Mouse (Mus musculus): ENCODE measurements at regions not wholly inside any gene's neighbourhood (a gene's known extent, or its start where the extent isn't known, plus 50 kb on each side); places are given as distances from the start of the nearest gene placed in this dataset.
A peak's percentile ranks its signal among the peaks of the same experiment; 100 is the strongest.

DNA sequence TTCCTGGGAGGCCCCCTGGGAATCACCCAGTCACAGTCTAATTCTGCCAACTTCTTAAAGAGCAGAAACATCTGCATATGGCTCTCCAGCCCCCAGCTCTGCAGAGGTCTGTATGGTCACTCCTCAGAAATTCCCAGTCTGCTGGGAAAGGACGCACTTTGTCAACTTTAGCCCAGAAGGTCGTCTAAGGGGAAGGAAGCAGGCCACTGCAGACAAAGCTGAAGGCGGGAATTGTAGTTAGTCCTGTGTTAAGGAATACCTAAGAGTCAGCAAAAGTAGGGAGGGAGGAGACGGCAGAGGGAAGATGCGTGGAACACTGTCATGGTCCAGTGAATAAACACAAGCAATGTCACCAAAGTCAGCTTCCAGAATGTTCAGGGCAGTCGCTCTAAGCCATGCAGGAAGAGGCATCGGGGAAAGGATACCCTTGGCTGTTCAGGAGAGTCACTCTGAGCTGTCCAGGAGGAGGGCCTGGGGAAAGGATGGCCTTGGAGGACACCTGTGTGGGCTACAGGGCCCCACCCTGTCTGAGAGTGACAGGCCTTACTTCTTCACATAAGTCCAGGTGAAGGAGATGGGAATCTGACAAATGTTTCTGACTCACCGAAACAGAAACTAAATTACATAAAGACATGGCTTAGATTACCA is 230.1 kb upstream of the Adgrl2 start:
- Histone ChIP-seq H3K36me3 (no peaks in the 10 kb centered on the region), H3K9ac (replicated peaks) (no peak overlapping the region), H3K4me3 (replicated peaks) (no peak overlapping the region), H3K9me3 (no peaks in the 10 kb centered on the region), H3K27ac (no peak overlapping the region), H3K27me3 (peaks cover 10% of the 10 kb centered on the region), H3K4me1 (replicated peaks) (peaks cover 15% of the 10 kb centered on the region), H3K4me2 (replicated peaks) (no peak overlapping the region)
- WGBS: 43% methylated on average over 8 of the region's 8 CpGs
- no peak for ATAC-seq

DNA sequence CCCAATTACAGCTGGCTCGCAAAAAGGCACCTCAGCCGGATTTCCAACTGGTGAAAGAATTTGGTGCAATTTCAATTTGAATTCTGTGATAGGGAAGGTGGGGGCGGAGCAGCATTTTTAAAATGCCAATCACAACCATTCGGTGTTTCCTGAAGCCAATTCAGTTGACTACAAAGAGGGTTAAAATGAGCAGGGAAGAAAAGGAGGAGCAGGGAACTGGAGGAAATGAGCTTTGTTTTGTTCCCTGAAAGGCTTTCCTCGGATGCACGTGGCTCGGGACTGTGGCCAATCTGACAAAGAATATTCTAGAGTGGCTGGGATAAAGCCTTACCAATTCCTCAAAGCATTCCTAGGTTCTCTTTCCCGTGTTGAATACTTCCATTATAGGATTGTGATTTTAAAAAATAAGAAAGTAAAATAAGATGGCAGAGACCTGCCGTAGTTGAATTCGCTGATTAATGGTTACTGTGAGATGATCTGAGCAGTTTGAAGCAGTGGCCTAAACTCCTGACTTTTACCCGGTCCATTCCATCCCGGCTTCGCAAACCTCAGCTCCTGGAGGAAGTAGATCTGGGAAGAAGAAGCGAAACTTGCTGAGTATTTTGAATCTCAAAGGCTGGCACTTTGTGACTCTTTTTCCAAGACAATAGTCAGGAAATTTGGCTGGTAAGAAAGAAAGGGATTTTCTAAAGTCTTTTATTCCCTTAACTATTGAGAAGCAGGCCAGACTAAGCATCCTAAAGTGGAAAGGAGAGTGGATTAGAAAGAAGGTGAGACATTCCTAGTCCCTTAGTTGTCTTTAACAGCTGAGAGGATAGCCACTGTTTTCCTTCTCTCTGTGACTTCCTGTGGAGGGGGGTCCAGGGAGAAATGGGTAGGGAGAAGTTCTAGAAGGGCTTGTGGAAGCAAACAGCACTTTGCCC is 229.3 kb upstream of the Adgrl2 start:
- H3K27ac ChIP-seq: no peak overlapping the region
- ATAC-seq: no peak
- no peak overlapping the region for H3K4me2 ChIP-seq (replicated peaks)
- no peak overlapping the region for H3K4me3 ChIP-seq (replicated peaks)
- no peaks in the 10 kb centered on the region for H3K36me3 ChIP-seq
- H3K27me3 ChIP-seq: peaks cover 10% of the 10 kb centered on the region
- 26% methylated on average over 14 of the region's 14 CpGs for WGBS
- H3K4me1 ChIP-seq (replicated peaks): peaks cover 15% of the 10 kb centered on the region
- H3K9ac ChIP-seq (replicated peaks): no peak overlapping the region
- H3K9me3 ChIP-seq: no peaks in the 10 kb centered on the region

DNA sequence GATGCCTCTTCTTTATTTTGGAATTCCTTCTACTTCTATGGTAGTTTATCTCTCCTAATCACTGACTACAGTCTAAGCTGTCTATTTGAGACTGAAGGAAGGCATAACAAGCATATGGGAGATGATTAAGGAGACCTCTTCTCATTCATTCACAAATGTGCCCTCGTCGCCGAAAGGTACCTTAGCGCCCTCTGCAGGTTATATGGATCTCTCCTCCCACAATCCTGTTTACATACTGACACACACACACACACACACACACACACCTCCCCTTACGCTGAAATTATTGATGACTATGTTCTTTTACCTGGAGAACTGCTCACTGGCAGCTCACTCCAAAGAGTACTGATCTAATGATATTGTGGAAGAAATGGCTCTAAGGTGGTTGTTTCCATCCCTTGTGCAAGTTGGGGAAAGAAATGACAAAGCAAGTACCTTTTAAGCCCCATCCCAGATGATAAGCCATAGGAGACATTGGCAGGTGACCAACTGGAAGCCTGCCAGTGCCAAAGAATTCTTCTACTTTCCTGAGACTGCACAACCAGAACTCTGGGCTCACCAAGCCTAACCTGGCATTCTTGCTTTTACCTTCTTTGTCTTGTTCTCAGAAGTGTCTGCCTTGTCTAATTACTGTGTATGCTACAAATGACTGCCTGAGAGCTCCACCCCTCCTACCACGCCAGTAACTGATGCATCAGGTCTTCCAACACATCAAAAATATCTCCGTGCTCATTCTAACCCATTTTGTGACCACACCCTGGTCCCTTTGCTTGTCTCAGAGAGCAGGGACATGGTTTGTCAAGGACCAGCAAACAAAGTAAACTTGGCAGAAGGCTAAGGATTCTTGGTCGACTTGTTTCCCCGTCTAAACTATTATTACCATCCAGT is 227.8 kb upstream of the Adgrl2 start:
- Histone ChIP-seq H3K27me3 (peaks cover 10% of the 10 kb centered on the region), H3K4me3 (replicated peaks) (no peak overlapping the region), H3K27ac (no peak overlapping the region), H3K4me1 (replicated peaks) (peaks cover 15% of the 10 kb centered on the region), H3K9ac (replicated peaks) (no peak overlapping the region), H3K36me3 (no peaks in the 10 kb centered on the region), H3K4me2 (replicated peaks) (no peak overlapping the region), H3K9me3 (no peaks in the 10 kb centered on the region)
- WGBS: 94% methylated on average over 9 of the region's 9 CpGs
- ATAC-seq: no peak

DNA sequence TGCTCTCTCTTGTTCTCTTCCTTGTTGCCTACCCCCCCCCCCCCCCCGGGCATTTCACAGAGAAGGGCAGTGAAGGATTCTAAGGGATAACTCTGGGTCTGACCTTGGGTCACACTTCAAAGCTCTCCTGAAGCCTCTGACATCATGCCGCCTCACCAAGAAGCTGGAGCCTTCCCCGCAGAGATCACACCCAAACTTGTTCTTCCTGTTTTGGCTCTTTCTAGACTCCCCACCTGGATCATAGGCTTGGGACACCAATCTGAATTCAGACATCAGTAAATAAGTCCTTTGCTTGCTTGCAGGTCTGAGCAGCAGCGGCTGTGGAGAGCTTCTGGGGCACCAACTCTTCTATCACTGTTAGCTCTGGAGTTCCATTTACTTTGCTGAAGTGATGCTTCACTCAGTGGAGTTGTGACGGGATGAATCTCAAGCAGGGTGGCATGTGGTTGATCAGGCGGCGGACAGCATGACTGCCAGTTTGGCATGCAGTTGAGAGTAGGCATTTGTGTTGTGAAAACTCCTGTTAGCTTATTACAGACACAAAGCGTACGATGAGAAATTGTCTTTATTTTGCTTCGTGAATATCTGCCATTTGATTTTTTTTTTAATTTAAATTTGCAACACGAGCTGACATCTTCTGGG is 226.5 kb upstream of the Adgrl2 start:
- 81% methylated on average over 11 of the region's 11 CpGs for whole genome bisulfite sequencing
- no peaks in the 10 kb centered on the region for H3K36me3 ChIP-seq
- no peak for ATAC-seq

DNA sequence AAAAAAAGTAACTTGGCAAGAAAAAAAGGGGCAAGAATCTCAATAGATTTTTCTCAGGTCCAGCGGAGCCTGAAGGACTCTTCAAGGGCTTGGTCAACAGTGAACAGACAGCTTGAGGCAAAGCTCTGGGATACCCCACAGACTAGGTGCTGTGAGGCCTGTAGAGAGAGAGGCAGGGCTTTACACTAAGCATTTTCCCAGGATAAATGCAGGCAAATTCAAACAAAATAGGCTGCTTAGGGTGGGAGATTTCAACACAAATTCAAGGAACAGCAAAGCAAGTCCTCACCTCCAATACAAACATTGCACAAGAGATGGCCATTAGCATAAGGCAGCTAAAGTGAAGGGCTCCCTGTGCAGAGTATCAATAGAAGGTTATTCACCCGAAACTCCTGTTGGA is 225.3 kb upstream of the Adgrl2 start:
- H3K27me3 ChIP-seq: peaks cover 8% of the 10 kb centered on the region
- ATAC-seq: no peak
- H3K4me3 ChIP-seq (replicated peaks): no peak overlapping the region
- no peak overlapping the region for H3K9ac ChIP-seq (replicated peaks)
- no peak overlapping the region for H3K27ac ChIP-seq
- 55% methylated on average over 2 of the region's 2 CpGs for WGBS
- no peak overlapping the region for H3K4me2 ChIP-seq (replicated peaks)
- peaks cover 15% of the 10 kb centered on the region for H3K4me1 ChIP-seq (replicated peaks)
- H3K9me3 ChIP-seq: no peaks in the 10 kb centered on the region
- no peaks in the 10 kb centered on the region for H3K36me3 ChIP-seq

More for the DNA sequence above, 226.5 kb upstream of the Adgrl2 start:
- Histone ChIP-seq H3K27ac (no peak overlapping the region), H3K4me2 (replicated peaks) (no peak overlapping the region), H3K4me1 (replicated peaks) (peaks cover 15% of the 10 kb centered on the region), H3K4me3 (replicated peaks) (no peak overlapping the region), H3K9me3 (no peaks in the 10 kb centered on the region), H3K9ac (replicated peaks) (no peak overlapping the region), H3K27me3 (peaks cover 10% of the 10 kb centered on the region)

DNA sequence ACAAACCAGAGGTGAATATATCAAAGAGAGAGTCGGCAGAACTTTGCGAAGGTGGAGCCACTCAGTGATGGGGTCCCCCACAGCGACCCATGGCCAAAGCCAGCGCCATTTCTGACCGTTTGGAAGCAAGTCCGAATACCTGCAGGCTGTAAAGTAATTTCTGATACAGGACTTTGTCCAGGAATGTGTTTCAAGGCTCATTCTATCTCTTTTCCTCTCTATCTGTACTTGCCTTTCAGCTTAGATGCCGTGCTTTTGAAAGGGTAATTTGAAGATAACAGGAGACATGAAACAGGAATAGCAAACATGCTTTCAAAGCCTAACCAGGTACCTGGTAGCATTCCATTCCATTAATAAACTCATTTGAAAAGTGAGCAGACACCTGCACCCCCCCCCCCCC is 221.6 kb upstream of the Adgrl2 start:
- H3K27me3 ChIP-seq: no peaks in the 10 kb centered on the region
- H3K4me3 ChIP-seq (replicated peaks): no peak overlapping the region
- H3K36me3 ChIP-seq: no peaks in the 10 kb centered on the region
- no peak overlapping the region for H3K4me2 ChIP-seq (replicated peaks)
- 0 out of 2 replicates have a peak, but pooled peaks cover 3% of the 10 kb centered on the region for H3K4me1 ChIP-seq (replicated peaks)
- H3K27ac ChIP-seq: no peak overlapping the region
- no peak overlapping the region for H3K9ac ChIP-seq (replicated peaks)
- no peaks in the 10 kb centered on the region for H3K9me3 ChIP-seq
- 88% methylated on average over 7 of the region's 7 CpGs for WGBS
- ATAC-seq: no peak

DNA sequence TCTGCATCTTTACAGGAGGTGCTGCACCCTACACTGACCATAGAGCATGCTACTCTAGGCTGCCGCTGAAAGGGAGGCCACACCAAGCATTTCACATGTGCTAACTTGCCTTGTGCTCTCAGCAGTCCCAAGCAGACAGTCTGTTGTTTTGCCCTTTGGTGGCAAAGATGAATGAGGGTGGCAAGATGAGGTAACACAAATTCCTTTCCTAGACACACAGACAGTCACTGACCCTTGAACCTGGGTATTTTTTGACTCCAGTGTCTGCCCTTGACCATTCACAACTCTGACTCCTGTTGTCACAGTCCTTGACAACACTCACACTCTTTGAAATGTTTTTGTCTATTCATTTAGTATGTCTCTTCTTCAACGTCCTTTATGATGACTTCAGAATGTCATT is 218.9 kb upstream of the Adgrl2 start:
- no peak overlapping the region for H3K4me3 ChIP-seq (replicated peaks)
- H3K27me3 ChIP-seq: no peaks in the 10 kb centered on the region
- no peak for ATAC-seq
- WGBS: 86% methylated on average over 2 of the region's 2 CpGs
- H3K36me3 ChIP-seq: no peaks in the 10 kb centered on the region
- H3K9me3 ChIP-seq: no peaks in the 10 kb centered on the region
- H3K27ac ChIP-seq: no peak overlapping the region
- H3K4me2 ChIP-seq (replicated peaks): no peak overlapping the region
- no peaks in the 10 kb centered on the region for H3K4me1 ChIP-seq (replicated peaks)
- H3K9ac ChIP-seq (replicated peaks): no peak overlapping the region

DNA sequence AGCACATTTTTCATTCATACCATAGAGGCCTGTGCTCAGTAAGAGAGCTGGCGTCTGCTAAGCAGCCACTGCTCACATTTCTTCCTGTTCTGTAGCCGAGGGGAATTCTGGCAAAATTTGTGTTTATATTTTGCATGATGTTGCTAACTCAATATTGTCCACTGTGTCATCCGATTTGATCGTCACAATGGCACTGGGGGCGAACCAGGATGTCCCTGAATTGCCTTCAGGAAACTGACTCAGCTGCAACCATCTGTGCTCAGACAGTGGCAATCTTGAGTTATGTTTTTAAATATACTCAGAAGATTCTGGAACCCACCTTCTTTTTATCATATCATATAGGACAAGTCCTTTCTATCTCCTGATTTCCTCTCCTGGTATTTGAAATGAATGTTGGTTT is 213.1 kb upstream of the Adgrl2 start:
- Histone ChIP-seq H3K4me3 (replicated peaks) (no peak overlapping the region), H3K27ac (no peak overlapping the region), H3K4me1 (replicated peaks) (no peaks in the 10 kb centered on the region), H3K36me3 (no peaks in the 10 kb centered on the region), H3K9me3 (no peaks in the 10 kb centered on the region), H3K27me3 (no peaks in the 10 kb centered on the region), H3K4me2 (replicated peaks) (no peak overlapping the region), H3K9ac (replicated peaks) (no peak overlapping the region)
- WGBS: 91% methylated on average over 5 of the region's 5 CpGs
- ATAC-seq: no peak

DNA sequence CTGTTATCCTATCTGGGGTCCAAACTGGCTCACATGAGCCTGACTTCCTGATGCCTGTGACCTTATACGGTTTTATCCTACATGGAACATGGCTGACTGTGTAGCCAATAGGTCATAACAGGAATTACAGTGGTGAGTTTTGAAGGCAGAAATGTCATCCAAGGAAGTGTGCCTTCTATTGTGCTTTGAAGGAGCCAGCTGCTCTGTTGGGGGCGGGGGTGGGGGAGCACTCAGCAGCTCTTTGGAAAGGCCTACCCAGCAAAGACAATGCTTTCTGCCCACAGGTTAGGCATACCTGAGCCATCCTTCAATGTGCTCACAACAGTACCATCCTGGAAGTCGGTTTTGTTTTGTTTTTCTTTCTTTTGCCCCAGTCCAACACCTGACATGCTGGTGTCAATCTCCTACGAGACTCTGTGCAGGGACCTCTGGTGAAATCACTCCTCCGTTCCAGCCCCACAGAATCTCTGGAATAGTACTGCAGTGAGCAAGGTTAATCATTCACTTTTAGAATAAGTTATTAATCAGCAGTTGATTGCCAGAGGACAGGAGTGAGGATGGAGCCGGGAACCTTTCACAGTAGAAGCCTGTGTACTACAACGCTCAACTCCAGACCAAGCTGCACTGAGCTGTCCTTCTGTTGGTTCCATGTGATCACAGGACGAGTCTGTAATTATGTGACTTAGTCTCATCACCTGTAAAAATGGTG is 206.3 kb upstream of the Adgrl2 start:
- Histone ChIP-seq H3K36me3 (no peaks in the 10 kb centered on the region), H3K4me1 (replicated peaks) (no peaks in the 10 kb centered on the region), H3K9ac (replicated peaks) (no peak overlapping the region), H3K4me2 (replicated peaks) (no peak overlapping the region), H3K27ac (no peak overlapping the region), H3K4me3 (replicated peaks) (no peak overlapping the region), H3K9me3 (no peaks in the 10 kb centered on the region), H3K27me3 (no peaks in the 10 kb centered on the region)
- 91% methylated on average over 8 of the region's 8 CpGs for whole genome bisulfite sequencing
- no peak for ATAC-seq

DNA sequence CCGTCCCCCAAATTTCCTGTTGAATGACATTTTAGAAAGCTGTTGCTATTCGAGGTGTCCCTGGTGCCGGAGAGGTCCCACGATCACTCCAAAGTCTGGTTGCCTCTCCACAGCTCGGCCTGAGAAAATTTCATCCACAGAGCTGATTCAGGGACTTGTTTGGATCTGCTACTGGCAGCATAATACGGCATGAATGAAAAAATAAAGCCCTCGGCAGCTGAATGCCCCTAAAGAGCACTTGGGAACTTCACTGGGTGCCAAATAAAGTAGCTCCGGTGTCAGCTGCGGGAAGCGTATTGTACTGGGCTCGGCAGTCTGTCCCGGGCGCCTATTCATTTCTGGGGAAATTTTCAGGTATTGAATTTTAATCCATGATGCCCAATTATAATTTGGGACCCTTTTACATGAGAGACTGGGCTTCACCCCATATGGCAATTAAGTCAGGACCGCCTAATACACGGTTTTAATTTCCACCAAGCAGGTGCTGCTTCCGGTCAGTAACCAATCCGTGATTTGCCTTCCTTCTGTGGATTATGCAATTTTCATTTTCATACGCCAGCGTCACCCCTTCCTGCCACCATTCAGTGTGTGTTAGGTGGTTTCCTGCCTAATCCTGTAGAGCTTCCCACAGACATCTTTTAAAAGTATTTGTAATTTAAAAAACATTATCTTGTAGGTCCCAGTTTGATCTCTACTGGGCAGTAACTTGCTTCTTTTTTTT is 200.7 kb upstream of the Adgrl2 start:
- Histone ChIP-seq H3K27ac (peak overlapping the region; percentile 39; the same call in 1 of the 2 replicates), H3K9ac (replicated peaks) (peak overlapping the region; percentile 23; the same call in 1 of the 2 replicates), H3K9me3 (no peaks in the 10 kb centered on the region), H3K36me3 (no peaks in the 10 kb centered on the region), H3K4me3 (replicated peaks) (peak overlapping the region; percentile 32), H3K4me1 (replicated peaks) (peaks cover 14% of the 10 kb centered on the region), H3K27me3 (no peaks in the 10 kb centered on the region), H3K4me2 (replicated peaks) (peak overlapping the region; percentile 52)
- peak; percentile 77 for ATAC-seq
- whole genome bisulfite sequencing: 24% methylated on average over 19 of the region's 19 CpGs

All from midbrain, embryonic 13.5 days (tissue).